Mouse (Mus musculus) layer of hippocampus, postnatal 36 days (tissue): ENCODE data around the gene Ppid. TPM values are rescaled to one million over a fixed set of nuclear protein-coding genes. Genes with fewer than 3 reads are reported as not detected.

Experiments
- total RNA-seq, 2 experiments: library from RNA; stranded (reverse); gene quantifications; 2 replicates each; pipeline ENCODE4 v1.2.3; 2021

Ppid gene
- total RNA-seq, 2 experiments from 2014 or later: 87.1 to 88.8 TPM

Other genes starting within 250 kb of the Ppid start
- 10 to 100 TPM; 21.6 to 26.8 TPM for gene Fnip2, start 23.5 kb upstream of the Ppid start, total RNA-seq
- 1 to 10 TPM; 1.1 to 1.9 TPM for gene 4930579G24Rik, start 37.7 kb downstream of the Ppid start, total RNA-seq
- 10 to 100 TPM; 28.2 to 28.4 TPM for gene Etfdh, start 38.2 kb downstream of the Ppid start, total RNA-seq
- 1 to 10 TPM; 8.1 to 8.4 TPM for gene Rxfp1, start 146.5 kb downstream of the Ppid start, total RNA-seq